Mouse (Mus musculus) kidney, adult 8-10 months (tissue): ENCODE measurements around the gene Ankrd16.

Experiments
- DNase-seq, 2 experiments: peaks; one replicate each; pipeline ENCODE4 v3.0.0; 2022

The Ankrd16 gene

DNA sequence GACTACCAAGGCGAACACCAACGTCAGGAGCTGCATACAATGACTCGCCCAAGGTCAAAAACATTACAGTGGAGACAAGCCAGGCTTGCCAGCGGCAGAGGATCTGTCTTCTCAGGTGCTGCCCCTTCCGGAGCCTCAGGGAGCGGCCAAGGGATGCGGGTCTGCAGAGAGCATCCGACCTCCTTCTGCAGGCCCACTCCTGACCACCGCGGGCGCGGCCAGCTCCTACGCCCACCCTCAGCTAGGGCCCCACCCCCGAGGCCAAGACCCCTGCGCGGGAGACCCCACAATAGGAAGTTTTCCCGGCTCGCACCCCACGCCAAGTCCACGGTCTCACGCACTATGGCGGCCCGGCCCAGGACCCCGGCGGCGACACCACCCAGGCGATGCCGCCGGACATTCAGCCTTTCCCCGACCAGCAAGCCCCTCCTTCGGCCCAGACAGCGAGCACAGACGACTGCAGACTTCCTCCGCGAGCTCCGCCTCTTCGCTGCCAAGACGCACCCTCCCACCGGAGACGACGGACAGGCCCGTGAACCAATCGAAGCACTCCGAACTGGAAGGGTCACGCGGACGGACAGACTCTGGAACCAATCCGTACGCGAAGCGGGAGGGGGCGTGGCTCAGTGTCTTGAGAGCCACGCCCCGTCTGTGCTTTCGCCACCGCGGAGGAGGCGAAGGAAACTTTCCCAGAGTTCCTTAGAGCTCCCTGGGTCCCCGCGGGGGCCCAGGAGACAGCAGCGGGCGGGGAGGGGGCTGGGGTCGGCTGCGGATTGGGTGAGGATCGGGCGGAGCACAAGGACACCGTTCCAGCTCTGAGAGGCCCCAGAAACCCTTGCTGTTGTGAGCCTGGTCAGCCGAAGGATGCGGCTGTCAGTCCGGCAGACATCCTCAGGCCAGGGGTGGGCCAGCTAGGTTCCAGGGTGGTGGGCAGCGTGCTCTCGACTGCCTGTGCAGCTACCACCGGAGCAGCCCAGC, at the start of gene Ankrd16, which contains the start of gene Fbh1:
Gene Ankrd16 (plus strand): TSS at position 786 of the 978 bp plus-strand sequence.
Gene Fbh1 (minus strand): TSS at position 492 of the 978 bp plus-strand sequence.
- peak; percentile 99 to 100 for DNase-seq

DNA sequence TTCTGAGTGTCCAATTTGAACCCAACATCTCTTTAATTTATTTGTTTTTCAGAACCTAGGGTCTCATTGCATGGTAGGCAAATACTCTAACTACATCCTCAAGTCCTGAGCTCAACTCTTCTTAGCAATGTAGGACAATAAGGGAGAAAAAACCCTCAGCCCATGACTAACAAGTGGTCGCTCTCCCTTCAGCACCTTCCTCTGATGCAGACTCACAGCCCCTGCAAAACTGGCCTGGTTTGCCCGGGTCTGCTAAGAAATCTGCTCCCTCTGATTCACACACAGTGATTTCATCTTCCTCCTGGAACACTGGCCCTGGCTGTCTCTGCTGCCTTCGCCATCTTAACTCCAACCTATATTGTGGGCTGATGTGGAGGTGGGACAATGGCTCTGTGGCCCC, 48.6 kb upstream of the Ankrd16 start:
- DNase-seq = no peak

DNA sequence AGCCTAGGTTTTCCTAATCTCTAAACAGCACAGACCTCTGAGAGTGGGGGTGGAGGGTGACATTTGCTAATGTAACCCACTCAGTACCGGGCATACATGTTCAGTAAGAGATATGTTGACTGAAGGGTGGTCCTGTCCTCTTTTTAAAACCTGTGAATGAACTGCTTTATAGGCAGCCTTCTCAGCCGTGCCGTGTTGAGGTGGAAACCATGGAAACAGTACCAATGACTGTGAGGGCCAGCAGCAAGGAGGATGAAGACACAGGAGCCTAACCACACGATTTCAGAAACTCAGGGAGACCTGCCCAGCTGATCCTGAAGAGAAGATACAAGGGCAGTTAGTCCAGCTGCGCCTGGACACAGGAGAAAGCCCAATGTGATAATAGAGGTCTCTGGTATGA, 44.7 kb upstream of the Ankrd16 start:
- no peak for DNase-seq

DNA sequence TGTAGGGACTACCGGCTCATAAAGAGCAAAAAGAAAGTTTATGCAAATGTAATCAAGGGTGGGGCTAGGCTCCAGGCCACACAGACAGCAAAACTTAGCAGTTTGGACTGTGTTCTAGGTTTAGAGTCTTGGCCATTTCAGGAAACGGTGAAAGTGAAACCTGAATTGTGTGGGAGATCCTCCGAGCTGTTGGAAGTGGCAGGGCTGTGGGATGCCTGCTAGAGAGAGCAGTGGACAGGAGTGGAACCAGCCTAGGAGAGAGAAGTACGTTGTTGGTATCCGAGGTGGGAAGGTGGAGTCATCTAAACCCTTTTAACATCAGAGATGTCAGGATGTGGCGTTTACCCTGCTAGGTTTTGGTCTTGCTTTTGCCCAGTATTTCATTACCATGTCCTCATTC, 41.8 kb upstream of the Ankrd16 start:
- DNase-seq = no peak

DNA sequence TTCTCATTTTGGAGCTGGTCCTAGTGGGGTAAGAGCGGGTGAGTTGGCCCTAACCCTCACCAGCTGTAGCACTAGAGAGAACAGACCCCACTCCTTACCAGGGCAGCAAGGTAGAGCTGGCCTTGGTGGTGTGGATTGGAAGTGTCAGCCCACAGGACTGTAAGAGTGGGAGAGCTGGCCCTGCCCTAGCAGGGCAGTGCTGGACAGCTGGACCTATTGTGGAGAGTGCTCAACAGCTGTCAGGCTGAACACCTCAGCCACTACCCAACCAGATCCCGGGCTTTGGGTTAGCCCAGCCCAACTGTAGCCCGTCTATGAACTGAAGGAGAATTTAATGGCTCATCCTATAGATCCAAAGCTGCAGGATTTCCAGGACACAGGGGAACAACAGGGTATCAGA, 38.9 kb upstream of the Ankrd16 start:
- no peak for DNase-seq

DNA sequence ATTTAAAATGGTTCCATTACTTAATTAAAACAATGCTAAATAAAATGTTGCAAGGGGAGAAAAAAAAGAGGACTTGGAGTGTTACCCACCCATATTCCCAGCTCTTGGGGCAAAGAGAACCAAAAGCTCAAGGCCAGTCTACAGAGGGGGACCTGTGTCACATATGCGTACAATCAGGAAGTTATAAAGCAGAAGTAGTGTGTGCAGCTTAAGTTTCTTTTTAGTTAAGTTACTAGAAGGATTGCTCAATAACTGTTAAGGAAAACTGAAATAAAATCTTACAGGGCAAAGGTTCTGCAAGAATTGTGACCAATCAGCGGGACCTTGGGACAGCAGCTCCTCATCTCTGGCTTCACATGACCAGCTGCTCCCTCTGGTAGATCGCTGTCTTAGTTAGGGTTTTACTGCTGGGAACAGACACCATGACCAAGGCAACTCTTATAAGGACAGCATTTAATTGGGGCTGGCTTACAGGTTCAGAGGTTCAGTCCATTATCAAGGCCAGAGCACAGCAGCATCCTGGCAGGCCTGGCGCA, 38.1 kb upstream of the Ankrd16 start:
- no peak for DNase-seq

DNA sequence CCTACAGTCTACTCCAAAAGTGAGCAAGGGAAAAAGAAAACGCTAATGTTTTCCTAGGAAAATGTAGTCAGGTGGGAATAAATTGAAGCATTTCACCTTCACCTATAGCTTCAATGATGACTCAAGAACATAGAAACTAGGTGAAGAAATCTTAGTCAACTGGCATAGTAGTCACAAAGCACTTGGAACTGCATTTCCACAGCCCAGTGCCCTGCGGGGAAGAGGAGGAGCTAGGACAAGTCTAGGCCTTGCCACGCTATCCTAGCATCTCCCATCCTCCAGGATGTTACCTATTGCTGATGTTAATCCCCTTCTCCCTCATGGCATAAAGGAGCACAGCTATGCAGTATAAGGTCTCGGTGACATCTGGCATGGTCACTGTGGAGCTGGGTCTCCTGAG, 15.1 kb upstream of the Ankrd16 start:
- no peak for DNase-seq

DNA sequence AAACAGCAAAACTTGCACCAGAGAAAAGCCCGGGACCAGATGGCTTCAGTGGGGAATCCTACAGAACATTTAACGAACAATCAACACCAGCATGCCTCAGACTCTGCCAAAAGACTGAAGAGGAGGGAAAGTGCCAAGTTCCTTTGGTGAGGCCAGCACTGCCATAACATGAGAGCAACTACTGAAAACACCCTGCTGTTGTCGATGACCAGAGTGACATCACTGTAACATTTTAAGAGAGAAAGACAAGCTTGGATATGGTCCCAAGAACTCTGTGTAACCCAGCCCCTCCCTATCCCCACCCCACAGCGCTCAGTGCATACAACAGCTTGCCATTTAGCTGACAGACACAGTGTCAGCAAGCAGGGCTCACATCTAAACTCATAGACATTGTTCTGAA, 12.0 kb upstream of the Ankrd16 start:
- no peak for DNase-seq

DNA sequence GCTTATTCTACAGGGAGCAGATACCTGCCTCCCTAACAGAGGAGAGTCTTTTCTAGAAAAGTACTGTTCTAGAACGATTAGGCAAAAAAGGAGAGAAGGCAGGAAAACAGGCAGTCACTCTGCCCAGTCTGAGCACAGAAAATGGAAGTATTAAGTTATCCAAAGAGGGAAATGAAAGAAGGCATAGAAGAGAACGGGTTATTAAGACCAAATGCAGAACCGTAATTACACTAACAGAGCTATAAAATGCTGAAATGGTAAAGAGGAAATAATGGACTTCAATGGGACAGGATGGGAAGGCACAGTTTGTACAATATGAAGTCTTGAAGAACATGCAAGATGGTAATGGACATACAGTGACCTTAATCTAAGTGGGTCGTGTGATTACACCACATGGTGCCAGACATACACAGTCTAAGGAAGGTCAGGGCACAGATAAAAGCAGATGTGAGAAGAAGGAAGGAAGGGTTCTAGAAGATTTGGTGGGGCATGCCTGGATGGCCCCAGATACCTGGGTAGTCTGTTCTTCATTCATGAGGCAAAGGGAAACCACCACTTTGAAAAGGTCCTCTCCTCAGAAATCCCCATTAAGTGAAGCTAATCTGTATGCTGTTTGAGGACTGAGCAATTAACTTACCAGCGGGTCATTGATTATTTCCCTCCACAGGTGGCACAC, 11.1 kb upstream of the Ankrd16 start:
- DNase-seq = no peak

DNA sequence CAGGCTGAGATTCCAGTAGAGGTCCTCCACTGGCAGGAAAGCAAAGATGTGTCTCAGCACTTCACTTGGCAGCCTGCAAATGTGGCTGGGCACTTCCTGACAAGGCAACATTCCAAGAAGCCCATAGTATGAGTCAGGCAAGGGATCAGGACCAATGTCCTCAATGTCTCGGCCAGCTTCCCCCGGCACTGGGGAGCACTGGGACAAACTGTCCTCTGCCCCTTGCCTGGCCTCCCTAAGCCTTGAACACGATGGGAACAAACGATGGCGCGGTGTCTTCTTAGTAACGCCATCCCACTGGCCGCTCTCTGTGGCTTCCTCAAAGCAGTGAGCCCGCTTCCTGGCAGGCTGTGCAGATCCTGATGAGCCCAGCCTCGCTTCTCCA, 10.5 kb upstream of the Ankrd16 start:
- DNase-seq = no peak

DNA sequence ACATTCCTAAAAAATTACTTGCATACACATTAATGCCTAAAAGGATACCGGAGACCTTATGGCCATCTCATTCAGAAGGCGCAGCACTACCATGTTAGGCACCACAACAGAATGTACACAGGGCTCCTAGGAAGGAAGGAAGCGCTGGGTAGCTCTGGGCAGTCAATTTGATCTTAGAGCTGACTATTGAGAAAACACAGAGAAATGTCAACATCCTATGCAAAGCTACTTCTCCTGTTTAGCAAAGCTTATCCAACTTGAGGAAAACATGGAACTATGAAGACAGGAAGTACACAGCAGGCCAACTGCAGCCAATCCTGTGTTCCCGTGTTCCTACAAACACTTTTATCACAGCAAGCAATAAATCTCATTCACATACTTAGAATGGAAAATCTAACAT, 6.0 kb upstream of the Ankrd16 start:
- no peak for DNase-seq

DNA sequence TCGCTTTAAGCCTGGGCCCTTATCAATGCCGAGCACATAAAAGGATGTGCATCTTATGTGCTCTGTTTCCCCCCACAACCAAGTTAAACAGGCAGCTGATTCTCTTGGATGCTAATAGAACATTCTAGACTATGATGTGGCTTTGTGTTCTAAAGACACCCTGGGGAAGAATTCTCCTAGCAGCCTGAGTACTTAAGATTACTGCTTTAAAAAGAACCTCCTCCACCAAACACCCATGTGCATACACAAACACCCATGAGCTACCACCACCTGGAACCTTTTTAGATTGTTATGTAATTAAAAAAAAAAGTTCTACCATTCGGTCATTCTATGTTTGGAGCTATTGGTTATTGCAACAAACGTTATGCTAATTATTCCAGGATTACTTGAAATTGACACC, 5.3 kb upstream of the Ankrd16 start:
- no peak for DNase-seq

DNA sequence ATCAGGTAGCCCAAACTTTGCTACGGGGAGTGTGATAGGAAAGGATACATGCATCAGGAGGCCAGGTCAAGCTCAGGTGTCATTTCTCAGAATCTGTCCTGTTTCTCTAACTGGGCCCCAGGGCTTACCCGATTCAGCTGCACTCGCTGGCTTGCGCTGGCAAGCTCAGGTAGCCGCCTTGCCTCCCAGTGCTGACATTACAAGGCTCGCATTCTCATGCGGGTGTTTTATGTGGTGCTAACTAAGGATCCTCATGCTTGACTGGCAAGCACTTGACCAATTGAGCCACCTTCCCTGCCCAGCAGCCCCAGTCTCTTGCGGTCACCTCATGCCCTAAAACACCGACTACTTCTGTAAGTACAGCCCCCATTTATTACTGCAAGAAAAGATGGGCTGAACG, 3.2 kb upstream of the Ankrd16 start:
- DNase-seq = peak; percentile 12

DNA sequence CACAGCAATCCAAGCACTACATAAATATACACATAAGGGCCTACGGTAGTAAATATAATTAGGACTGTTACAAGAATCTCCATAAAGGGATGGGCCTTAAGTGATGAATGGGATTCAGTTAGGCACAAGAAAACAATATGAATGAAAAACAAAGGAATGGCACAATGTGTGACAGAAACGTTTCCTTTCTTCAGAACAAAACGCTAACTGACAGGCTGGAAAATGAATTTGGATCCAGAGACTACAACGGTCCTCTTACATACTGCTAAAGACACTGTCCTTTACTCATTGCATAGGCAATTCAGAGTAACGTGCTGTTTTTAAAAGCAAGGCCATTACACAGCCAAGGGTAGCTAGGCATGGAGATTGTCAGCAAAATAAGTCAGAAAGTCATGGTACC, 2.6 kb upstream of the Ankrd16 start:
- DNase-seq = no peak

DNA sequence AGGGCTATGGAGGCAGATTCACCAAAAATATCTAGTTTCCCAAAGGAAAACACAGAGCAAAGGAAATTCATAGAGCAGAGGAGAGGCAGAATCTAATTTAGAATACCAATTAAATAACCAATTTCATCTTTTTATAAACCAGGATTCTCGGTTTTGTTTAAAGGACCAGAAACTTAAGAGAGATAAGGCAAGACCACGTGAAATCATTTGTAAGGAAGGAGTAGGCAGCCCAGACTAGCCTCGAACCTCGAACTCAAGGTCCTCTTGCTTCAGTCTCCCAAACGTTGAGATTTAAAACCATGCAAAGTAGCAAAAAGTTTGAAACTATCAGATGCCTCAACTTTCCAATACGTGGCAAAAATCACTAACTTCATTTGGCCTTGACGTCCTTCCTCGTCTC, 1.3 kb upstream of the Ankrd16 start:
- no peak for DNase-seq

DNA sequence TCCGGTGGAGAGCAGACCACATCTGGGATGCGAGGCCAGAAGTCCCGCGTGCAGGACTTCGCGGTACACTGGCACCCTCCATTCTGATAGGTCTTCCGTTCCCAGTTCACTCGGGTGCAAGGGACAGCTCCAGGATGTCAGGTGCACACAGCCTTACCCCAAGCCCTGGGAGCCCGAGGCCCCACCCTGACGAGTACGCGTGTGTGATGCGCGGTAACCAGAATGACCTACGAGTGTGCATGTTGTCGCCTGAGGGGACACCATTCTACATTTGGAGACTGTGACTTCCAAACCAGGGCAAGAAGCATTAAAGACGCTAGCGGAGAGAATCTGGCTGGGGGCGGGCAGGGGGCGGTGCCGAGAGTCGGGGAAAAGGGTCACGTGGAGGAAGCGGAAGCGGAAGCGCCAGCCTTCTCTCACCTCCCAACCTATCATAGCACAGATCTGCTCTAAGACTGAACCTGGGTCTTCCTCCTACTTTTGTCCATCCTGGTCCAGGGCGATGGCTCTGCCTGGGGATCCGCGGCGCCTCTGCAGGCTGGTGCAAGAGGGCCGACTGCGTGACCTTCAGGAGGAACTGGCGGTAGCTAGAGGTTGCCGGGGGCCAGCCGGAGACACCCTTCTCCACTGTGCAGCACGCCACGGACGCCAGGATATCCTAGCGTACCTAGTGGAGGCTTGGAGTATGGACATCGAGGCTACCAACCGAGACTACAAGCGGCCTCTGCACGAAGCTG, 579 bp downstream of the Ankrd16 start:
- peak; percentile 79 to 86 for DNase-seq

DNA sequence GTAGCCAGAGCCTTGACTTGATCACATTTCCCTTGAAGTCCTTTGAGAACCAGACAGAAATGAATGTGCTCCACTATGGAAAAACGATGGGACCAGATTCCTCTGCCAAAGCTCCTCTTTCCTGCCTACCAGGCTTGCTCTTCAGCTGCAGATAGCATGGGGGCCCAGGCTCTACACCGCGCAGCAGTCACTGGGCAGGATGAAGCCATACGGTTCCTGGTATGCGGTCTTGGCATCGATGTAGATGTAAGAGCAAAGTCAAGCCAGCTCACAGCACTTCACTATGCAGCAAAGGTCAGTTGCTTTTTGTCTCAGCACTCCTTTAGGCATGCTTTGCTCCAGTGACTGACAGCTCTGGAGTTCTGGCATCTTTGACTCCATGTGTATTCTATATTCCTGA, 6.5 kb downstream of the Ankrd16 start:
- DNase-seq = no peak

DNA sequence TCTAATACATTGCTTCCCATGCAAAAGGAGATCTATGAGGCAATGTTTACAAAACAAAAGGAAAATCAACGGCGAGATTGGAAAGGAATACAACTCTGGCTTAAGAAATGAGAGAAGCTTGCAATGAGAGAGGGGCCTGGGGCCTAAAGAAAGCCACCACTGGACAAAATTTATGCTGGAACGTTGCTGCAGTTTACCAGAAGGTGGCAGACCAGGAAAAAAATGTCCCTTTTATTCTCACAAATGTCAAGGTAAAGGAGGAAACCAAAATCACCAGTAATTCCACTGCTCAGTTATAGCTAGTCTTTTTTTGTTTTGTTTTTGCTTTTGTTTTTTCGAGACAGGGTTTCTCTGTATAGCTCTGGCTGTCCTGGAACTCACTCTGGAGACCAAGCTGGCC, 17.0 kb downstream of the Ankrd16 start:
- DNase-seq = no peak

DNA sequence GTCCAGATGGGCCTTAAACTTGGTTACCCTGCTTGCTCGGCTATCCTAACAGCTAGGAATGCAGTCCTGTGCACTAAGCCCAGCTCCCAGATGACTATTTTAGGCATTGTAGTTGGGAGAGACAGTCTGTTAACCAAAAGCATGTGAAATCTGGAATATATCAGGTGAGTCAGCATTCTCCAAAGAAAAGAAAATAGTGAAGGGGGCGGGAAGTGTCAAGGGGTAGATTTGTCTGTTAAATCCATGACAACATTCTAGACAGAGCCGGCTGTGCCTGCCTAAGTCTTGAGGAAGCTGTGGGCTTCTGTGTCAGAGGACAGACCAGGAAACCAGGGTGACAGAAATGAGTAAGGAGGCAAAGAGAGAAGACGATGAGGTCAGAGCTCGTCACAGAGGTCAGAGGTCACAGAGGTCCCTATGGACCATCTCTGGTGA, 20.3 kb downstream of the Ankrd16 start:
- DNase-seq = no peak

DNA sequence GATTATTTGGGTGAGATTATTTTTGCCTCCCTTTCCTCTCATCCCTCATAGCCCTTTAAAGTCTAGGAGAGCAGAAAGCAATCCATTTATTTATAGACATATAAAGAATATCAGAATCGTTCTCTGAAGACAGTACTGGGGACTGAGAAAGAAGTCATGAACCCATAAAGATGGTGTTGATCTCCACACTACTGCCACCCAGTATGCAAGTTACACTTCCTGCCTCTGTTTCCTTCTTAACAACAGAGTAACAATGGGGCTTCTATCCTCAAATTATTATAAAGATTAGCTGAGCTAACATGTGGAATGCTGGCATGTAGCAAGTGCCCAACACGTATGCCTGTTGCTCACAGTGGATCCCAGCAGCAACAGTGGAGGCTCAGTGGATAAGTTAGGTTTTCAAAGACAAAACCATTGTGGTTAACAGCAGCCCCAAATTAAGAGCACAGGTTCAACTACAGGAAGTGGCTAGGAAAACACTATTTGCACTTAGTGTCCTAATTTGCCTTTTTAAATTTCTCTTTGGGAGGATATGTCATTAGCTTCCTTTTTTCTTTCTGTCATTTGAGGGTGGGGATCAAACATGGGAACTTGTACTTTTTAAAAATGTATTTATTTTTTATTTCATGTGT, 23.7 kb downstream of the Ankrd16 start:
- DNase-seq = no peak
